Mouse (Mus musculus): ENCODE results near the gene Capn7. TPM values are rescaled to one million over a fixed set of nuclear protein-coding genes. Genes with fewer than 3 reads are reported as not detected.

The Capn7 gene
- polyA plus RNA-seq, 1 experiment = 1.9 TPM

DNA sequence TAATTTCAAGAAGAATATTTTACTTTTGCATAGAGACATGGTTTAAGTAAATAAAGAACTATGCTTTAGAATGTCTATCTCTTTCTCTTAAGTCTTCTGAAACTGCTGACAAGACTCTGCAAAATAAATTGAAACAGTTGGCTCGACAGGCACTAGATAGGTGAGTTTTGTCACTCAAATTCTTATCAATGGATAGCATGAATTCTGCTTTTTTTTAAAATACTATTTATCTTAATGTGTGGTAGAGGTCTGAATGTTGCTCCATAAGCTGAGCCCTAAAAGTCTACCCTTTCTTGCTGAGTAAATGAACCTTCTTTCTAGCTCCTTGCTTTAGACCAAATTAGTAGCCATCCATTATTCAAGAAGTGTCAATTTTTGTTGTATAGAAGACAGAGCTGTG, 8.9 kb downstream of the Capn7 start:
- Histone ChIP-seq H3K4me1 (peaks cover 3% of the 10 kb centered on the region; the same call in 1 of the 2 replicates), H3K4me3 (replicated peaks) (no peak overlapping the region), H3K9me3 (no peaks in the 10 kb centered on the region), H3K36me3 (replicated peaks; ENCODE audit: low read length) (peaks cover 93% of the 10 kb centered on the region), H3K27me3 (replicated peaks) (no peaks in the 10 kb centered on the region)
- no peak for TF ChIP-seq FLI1 (IDR thresholded peaks at IDR 0.05; ENCODE audit: low read length)

DNA sequence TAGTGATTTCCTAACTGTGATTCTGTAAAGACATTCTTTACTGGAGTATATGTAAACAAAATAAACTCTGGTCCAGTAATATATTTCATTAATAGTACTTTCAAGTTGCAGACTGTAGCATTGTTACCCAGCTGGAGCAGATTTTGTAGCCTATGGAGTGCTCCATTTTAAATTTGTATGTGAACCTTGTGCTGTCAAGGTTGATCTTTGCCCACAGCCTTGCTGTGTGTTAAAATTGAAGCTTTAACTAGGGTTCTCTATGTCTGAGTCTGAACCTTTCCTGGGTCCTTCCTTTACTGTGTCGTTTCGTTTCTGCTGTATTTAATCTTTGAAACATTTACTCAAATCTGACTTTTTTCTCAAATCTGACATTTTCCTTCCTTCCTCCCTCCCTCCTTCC, 25.8 kb downstream of the Capn7 start:
- TF ChIP-seq GATA1 (IDR thresholded peaks at IDR 0.05; ENCODE audit: borderline replicate concordance, low read length) (no peak), FLI1 (IDR thresholded peaks at IDR 0.05; ENCODE audit: low read length) (no peak)

DNA sequence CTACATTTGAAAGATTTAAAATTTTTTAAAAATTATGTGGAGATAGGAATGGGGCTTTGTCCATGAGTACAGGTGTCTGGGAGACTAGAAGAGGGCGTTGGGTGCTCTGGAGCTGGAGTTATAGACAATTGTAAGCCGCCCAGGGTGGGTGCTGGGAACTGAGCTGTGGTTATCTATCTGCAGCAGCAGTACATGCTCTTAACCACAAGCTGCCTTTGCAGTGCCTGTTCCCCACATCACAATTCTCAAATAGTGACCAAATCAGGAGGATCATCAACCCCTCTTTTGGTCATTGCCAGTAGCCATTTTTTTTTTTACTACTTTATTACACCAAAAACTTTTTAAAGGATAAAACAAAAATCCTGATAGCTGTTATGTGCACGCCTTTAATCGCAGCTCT, 28.2 kb downstream of the Capn7 start:
- Histone ChIP-seq H3K9me3 (no peaks in the 10 kb centered on the region), H3K36me3 (replicated peaks; ENCODE audit: low read length) (peaks cover 100% of the 10 kb centered on the region), H3K4me3 (replicated peaks) (no peak overlapping the region), H3K27me3 (replicated peaks) (no peaks in the 10 kb centered on the region), H3K4me1 (peaks cover 11% of the 10 kb centered on the region)
- TF ChIP-seq GATA1 (IDR thresholded peaks at IDR 0.05; ENCODE audit: borderline replicate concordance, low read length) = no peak
- TF ChIP-seq FLI1 (IDR thresholded peaks at IDR 0.05; ENCODE audit: low read length) = no peak

More for the DNA sequence above, 25.8 kb downstream of the Capn7 start:
- H3K9me3 ChIP-seq = no peaks in the 10 kb centered on the region
- peaks cover 11% of the 10 kb centered on the region for H3K4me1 ChIP-seq
- H3K27me3 ChIP-seq (replicated peaks) = no peaks in the 10 kb centered on the region
- peaks cover 92% of the 10 kb centered on the region for H3K36me3 ChIP-seq (replicated peaks; ENCODE audit: low read length)
- no peak overlapping the region for H3K4me3 ChIP-seq (replicated peaks)

DNA sequence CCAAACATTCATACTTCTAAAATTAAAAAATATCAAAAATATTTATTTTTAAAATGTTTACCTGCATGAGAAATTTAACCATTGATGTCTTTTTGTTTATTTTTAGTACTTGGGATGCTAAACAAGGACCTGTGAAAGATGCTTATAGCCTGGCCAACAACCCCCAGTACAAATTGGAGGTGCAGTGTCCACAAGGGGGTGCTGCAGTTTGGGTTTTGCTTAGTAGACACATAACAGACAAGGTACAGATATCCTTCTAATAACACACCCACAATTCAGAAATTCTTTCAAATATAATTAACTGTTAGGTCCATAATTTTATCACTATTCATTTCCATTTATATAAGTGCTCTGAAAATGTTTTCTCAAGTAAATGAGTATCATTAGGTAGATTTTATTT, 28.9 kb downstream of the Capn7 start:
- TF ChIP-seq FLI1 (IDR thresholded peaks at IDR 0.05; ENCODE audit: low read length) (no peak), GATA1 (IDR thresholded peaks at IDR 0.05; ENCODE audit: borderline replicate concordance, low read length) (no peak)
- peaks cover 100% of the 10 kb centered on the region for H3K36me3 ChIP-seq (replicated peaks; ENCODE audit: low read length)
- H3K4me3 ChIP-seq (replicated peaks) = no peak overlapping the region
- peaks cover 11% of the 10 kb centered on the region for H3K4me1 ChIP-seq
- no peaks in the 10 kb centered on the region for H3K9me3 ChIP-seq
- H3K27me3 ChIP-seq (replicated peaks) = no peaks in the 10 kb centered on the region

DNA sequence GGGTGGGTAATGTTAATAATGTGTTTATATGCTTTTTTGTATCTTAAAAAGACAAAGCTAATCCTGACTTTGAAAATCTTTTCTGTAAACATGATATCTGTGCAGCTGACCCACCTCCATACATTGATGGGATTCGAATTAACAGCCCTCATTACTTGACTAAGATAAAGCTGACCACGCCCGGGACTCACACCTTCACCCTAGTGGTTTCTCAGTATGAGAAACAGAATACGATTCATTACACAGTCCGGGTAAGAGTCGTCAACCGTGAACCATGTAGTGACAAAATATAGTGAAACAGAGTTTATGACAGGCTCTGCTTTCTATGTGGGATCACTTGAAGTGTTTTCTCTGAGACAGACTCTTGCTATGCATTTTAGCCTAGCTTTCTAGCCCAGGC, 31.5 kb downstream of the Capn7 start:
- Histone ChIP-seq H3K4me3 (replicated peaks) (no peak overlapping the region), H3K36me3 (replicated peaks; ENCODE audit: low read length) (peaks cover 100% of the 10 kb centered on the region), H3K27me3 (replicated peaks) (no peaks in the 10 kb centered on the region), H3K4me1 (peaks cover 14% of the 10 kb centered on the region), H3K9me3 (no peaks in the 10 kb centered on the region)
- no peak for TF ChIP-seq GATA1 (IDR thresholded peaks at IDR 0.05; ENCODE audit: borderline replicate concordance, low read length)
- no peak for TF ChIP-seq FLI1 (IDR thresholded peaks at IDR 0.05; ENCODE audit: low read length)

DNA sequence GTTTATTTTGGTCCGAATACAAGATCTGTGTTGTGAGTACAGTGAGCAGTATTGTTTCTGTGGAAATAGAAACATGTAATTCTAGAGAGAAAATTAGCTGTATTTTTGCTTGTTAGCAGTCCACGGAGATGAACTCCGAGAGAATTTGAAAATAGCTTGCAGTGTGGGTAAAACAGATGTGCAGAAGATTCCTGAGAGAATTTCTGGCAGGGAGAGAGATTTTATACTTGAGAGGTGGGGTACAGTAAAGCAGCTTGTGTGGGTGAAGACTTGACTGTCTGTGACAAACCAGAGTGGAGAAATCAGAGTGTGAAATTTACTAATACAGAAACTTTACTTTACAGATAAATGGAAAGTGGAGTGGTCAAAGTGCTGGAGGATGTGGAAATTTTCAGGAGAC, 32.9 kb downstream of the Capn7 start:
- Histone ChIP-seq H3K9me3 (no peaks in the 10 kb centered on the region), H3K4me1 (peaks cover 10% of the 10 kb centered on the region), H3K4me3 (replicated peaks) (no peak overlapping the region), H3K36me3 (replicated peaks; ENCODE audit: low read length) (peaks cover 100% of the 10 kb centered on the region), H3K27me3 (replicated peaks) (no peaks in the 10 kb centered on the region)
- TF ChIP-seq FLI1 (IDR thresholded peaks at IDR 0.05; ENCODE audit: low read length) (no peak), GATA1 (IDR thresholded peaks at IDR 0.05; ENCODE audit: borderline replicate concordance, low read length) (no peak)

DNA sequence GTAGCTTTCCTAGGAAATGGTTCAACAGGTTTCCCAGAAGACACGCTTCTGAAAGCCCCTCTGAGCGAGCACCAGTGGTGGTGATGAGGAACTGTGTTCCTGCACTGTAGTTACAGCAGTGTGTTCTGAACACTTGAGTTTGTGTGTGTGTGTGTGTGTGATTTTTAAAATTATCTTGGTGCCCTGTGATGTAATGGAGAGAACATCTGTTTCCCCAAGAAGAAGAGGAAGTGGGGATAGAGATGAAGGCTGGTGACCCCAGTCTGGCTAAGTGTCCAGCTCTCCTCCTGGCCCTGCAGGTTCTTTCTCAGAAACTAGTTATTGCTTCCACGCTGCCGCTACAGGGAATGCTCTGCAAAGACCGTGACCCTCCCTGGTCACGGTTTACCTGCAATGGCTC, 38.0 kb downstream of the Capn7 start:
- Histone ChIP-seq H3K4me3 (replicated peaks) (no peak overlapping the region), H3K4me1 (peaks cover 3% of the 10 kb centered on the region; the same call in 1 of the 2 replicates), H3K9me3 (no peaks in the 10 kb centered on the region), H3K27me3 (replicated peaks) (no peaks in the 10 kb centered on the region), H3K36me3 (replicated peaks; ENCODE audit: low read length) (peaks cover 94% of the 10 kb centered on the region)
- no peak for TF ChIP-seq GATA1 (IDR thresholded peaks at IDR 0.05; ENCODE audit: borderline replicate concordance, low read length)
- TF ChIP-seq FLI1 (IDR thresholded peaks at IDR 0.05; ENCODE audit: low read length) = no peak

DNA sequence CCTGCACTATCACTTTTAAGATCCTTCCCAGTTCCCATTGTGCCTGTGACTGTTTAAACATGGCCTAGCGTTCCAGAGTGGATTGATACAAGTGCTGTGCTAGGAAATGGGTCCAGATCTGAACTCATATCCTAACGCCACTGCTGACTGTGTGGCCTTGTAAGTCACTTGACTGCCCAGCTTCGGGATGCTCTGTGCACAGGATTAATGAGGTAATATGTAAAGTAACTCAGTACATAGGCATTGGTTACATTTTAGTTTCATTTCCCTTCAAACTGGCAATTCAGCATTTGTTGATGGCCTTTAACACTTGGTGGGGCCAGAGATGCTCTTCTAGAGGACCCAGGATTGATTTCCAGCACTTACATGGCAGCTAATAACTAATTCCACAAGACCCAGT, 39.9 kb downstream of the Capn7 start:
- H3K27me3 ChIP-seq (replicated peaks) = no peaks in the 10 kb centered on the region
- peaks cover 74% of the 10 kb centered on the region for H3K36me3 ChIP-seq (replicated peaks; ENCODE audit: low read length)
- peaks cover 3% of the 10 kb centered on the region; the same call in 1 of the 2 replicates for H3K4me1 ChIP-seq
- no peak for TF ChIP-seq FLI1 (IDR thresholded peaks at IDR 0.05; ENCODE audit: low read length)
- no peak for TF ChIP-seq GATA1 (IDR thresholded peaks at IDR 0.05; ENCODE audit: borderline replicate concordance, low read length)
- no peaks in the 10 kb centered on the region for H3K9me3 ChIP-seq
- no peak overlapping the region for H3K4me3 ChIP-seq (replicated peaks)

DNA sequence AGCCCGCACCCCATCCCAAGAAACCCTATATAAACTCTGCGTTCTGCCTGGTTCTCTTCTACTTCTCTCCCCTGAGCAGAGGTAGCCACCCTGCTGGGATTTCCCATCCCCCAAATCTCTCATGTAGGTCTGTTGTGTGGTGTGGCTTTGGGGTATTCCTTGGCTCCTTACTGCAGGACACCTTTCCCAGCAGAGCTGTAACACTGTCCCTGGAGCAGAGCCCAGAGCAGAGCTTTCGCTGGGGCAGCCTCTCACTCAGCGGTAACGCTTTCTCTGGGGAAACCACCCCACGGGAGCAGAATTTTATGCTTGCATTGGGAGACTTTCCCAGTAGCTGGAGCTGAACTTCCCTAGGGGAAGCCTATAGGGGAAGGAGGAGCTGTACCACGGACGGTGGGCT, 45.8 kb downstream of the Capn7 start:
- Histone ChIP-seq H3K4me1 (peaks cover 22% of the 10 kb centered on the region), H3K27me3 (replicated peaks) (peaks cover 33% of the 10 kb centered on the region), H3K4me3 (replicated peaks) (no peak overlapping the region), H3K9me3 (peaks cover 4% of the 10 kb centered on the region; the same call in 1 of the 2 replicates), H3K36me3 (replicated peaks; ENCODE audit: low read length) (peaks cover 15% of the 10 kb centered on the region)
- TF ChIP-seq FLI1 (IDR thresholded peaks at IDR 0.05; ENCODE audit: low read length) (no peak), GATA1 (IDR thresholded peaks at IDR 0.05; ENCODE audit: borderline replicate concordance, low read length) (no peak)

DNA sequence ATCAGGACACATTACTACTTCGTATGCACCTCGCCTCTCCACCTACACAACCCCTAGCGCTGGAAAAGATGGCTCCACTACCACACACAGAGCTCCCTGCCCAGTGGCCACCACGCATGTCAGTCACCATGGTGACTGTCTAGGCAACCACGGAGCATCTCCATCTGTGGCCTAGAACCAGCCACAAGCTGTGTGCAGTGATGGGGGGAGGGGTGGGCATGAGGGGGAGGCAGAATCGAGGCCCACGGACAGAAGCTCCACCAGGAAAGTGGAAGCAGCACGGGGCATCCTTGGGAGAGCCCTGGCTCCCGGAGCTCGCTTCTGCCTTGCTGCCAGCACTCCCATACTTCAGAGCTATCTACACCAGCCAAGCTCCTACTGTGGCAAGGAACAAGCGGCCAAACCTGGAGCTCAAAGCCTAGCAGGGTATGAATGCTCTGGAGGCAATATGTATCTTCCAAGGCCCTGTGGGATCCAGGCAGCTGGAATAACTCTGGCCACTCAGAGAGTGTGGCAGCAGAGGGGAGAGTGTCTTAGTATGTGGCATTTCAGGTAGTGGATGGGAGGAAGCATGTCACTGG, 47.1 kb downstream of the Capn7 start:
- Histone ChIP-seq H3K27me3 (replicated peaks) (peaks cover 46% of the 10 kb centered on the region), H3K36me3 (replicated peaks; ENCODE audit: low read length) (peaks cover 5% of the 10 kb centered on the region), H3K9me3 (peaks cover 4% of the 10 kb centered on the region; the same call in 1 of the 2 replicates), H3K4me1 (peaks cover 30% of the 10 kb centered on the region), H3K4me3 (replicated peaks) (no peak overlapping the region)
- TF ChIP-seq FLI1 (IDR thresholded peaks at IDR 0.05; ENCODE audit: low read length) = no peak
- no peak for TF ChIP-seq GATA1 (IDR thresholded peaks at IDR 0.05; ENCODE audit: borderline replicate concordance, low read length)
